Mouse (Mus musculus): Measurements from ENCODE around the gene Cers1. TPM values are rescaled to one million over a fixed set of nuclear protein-coding genes. Genes with fewer than 3 reads are reported as not detected.

Cers1 gene
- total and polyA plus RNA-seq, 3 experiments = 0.38 TPM; not detected in 2

DNA sequence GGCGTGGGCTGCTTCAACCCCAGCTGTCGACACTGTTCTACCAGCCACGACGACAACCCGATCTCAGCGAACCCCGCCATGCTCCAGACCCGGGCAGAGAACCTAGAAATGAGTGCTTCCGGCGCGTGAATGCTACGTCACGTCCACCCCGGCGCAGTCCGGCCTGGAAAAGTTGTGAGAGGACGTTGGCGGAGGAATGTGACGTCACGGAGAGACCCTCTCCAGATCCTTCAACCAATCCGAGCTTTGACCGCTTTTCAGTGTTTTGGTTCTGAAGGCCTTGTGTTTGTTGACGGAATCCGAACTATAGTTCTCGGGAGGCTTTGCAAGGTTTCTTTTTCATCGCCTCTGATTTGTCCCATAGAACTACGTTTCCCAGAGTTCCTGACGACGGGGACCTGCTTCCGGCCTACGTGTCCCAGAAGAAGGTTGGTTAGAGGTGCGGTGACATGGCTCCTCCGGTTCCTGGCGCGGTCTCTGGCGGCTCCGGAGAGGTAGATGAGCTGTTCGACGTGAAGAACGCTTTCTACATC, 13.2 kb upstream of the Cers1 start, which contains the start of the genes Ddx49 and Cope:
Ddx49 (minus strand) TSS at position 132 of the 533 bp plus-strand sequence.
Cope (plus strand) TSS at position 161 of the 533 bp plus-strand sequence.
- peak within 1 kb of the TSS; percentile 85 for H3K4me3 ChIP-seq (ENCODE audit: low read depth, low read length)
- TF ChIP-seq TAL1 (conservative IDR thresholded peaks at IDR 0.05; ENCODE audit: low read depth, low read length) (no peak), GATA2 (IDR thresholded peaks at IDR 0.05; ENCODE audit: borderline replicate concordance, low read depth, low read length) (no peak), POLR2AphosphoS5 (IDR thresholded peaks at IDR 0.05; ENCODE audit: insufficient replicate concordance, low read depth, low read length) (no peak), GATA1 (IDR thresholded peaks at IDR 0.05; ENCODE audit: borderline replicate concordance, low read length) (no peak), CTCF (IDR thresholded peaks at IDR 0.05; ENCODE audit: low read depth, low read length) (no peak)
- ATAC-seq (ENCODE audit: extremely low read depth, insufficient number of reproducible peaks, low FRiP score, poor library complexity, severe bottlenecking) = peak; percentile 75
- no peaks in the 10 kb centered on the region for H3K27me3 ChIP-seq (ENCODE audit: insufficient read depth, low read length)
- H3K9me3 ChIP-seq (replicated peaks) = no peaks in the 10 kb centered on the region
- peaks cover 43% of the 10 kb centered on the region for H3K4me1 ChIP-seq (ENCODE audit: insufficient read depth, low read depth, low read length)
- peaks cover 73% of the 10 kb centered on the region for H3K36me3 ChIP-seq (replicated peaks)
- DNase-seq (ENCODE audit: low spot score) = peak; percentile 94

DNA sequence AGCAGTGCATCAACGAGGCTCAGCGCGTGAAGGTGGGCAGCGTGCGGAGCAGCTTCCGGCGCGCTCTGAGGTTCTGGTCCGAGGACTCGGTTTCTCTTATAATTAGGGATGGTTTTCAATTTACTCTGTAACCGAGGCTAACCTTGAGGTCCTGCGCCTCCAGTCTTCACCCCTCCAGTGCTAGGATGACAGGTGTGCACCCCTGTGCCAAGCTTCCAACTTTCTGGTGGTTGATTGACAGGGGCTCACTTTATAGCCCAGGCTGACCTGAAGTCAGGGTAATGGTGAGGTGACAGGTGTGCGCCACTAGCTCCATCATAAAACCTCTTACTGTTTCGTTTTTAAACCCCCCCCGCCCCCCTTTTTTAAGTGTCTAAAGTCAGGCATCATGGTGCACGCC, 12.7 kb upstream of the Cers1 start:
- Histone ChIP-seq H3K4me3 (ENCODE audit: low read depth, low read length) (peak overlapping the region; percentile 85), H3K4me1 (ENCODE audit: insufficient read depth, low read depth, low read length) (peaks cover 43% of the 10 kb centered on the region), H3K9me3 (replicated peaks) (no peaks in the 10 kb centered on the region), H3K27me3 (ENCODE audit: insufficient read depth, low read length) (no peaks in the 10 kb centered on the region), H3K36me3 (replicated peaks) (peaks cover 73% of the 10 kb centered on the region)
- no peak for TF ChIP-seq GATA1 (IDR thresholded peaks at IDR 0.05; ENCODE audit: borderline replicate concordance, low read length)
- TF ChIP-seq TAL1 (conservative IDR thresholded peaks at IDR 0.05; ENCODE audit: low read depth, low read length) = no peak
- TF ChIP-seq POLR2AphosphoS5 (IDR thresholded peaks at IDR 0.05; ENCODE audit: insufficient replicate concordance, low read depth, low read length) = no peak
- no peak for TF ChIP-seq GATA2 (IDR thresholded peaks at IDR 0.05; ENCODE audit: borderline replicate concordance, low read depth, low read length)
- no peak for TF ChIP-seq CTCF (IDR thresholded peaks at IDR 0.05; ENCODE audit: low read depth, low read length)
- DNase-seq (ENCODE audit: low spot score) = no peak
- no peak for ATAC-seq (ENCODE audit: extremely low read depth, insufficient number of reproducible peaks, low FRiP score, poor library complexity, severe bottlenecking)

DNA sequence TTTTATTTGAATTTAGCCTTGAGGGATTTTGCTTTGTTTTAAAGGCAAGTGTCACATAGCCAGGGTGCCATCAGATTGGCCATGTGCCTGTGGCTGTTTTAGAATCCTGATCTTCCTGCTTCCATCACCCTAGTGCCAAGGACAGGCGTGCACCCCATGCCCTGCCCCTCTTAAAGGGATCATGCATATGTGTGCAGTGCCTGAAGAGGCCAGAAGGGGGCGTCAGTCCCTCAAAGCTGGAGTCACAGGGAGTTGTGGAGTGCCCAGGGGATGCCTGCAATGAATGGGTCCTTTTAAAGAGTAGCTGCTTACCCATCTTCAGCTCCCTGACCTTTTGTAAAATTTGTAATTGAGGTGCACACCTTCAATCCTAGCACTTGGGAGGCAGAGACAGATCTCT, 6.3 kb upstream of the Cers1 start:
- Histone ChIP-seq H3K36me3 (replicated peaks) (peaks cover 93% of the 10 kb centered on the region), H3K9me3 (replicated peaks) (no peaks in the 10 kb centered on the region), H3K4me1 (ENCODE audit: insufficient read depth, low read depth, low read length) (peaks cover 23% of the 10 kb centered on the region), H3K4me3 (ENCODE audit: low read depth, low read length) (no peak overlapping the region), H3K27me3 (ENCODE audit: insufficient read depth, low read length) (no peaks in the 10 kb centered on the region)
- DNase-seq (ENCODE audit: low spot score) (no peak), ATAC-seq (ENCODE audit: extremely low read depth, insufficient number of reproducible peaks, low FRiP score, poor library complexity, severe bottlenecking) (no peak)
- TF ChIP-seq POLR2AphosphoS5 (IDR thresholded peaks at IDR 0.05; ENCODE audit: insufficient replicate concordance, low read depth, low read length) = no peak
- TF ChIP-seq CTCF (IDR thresholded peaks at IDR 0.05; ENCODE audit: low read depth, low read length) = peak; percentile 33; the same call in 1 of the 2 replicates

DNA sequence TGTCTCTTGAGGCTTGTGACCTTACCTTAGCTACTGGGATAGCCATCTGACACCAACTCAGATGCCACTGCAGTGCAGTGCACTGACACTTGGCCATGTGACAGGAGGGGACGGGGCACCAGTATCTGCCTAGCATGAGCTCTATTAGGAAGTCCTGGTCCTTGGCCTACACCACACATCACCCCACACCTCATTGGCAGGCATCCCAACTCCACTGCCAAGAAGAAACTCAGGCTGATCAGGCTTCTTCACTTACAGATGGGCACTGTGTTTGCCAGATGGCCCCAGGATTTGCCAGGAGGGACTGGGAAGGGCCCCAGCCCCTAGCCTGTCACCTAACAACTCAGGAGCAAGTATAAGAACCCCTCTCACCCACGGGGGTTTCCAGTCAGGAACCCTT, 2.2 kb upstream of the Cers1 start:
- peaks cover 22% of the 10 kb centered on the region for H3K4me1 ChIP-seq (ENCODE audit: insufficient read depth, low read depth, low read length)
- TF ChIP-seq TAL1 (conservative IDR thresholded peaks at IDR 0.05; ENCODE audit: low read depth, low read length) = no peak
- TF ChIP-seq GATA2 (IDR thresholded peaks at IDR 0.05; ENCODE audit: borderline replicate concordance, low read depth, low read length) = no peak
- no peak for TF ChIP-seq GATA1 (IDR thresholded peaks at IDR 0.05; ENCODE audit: borderline replicate concordance, low read length)
- TF ChIP-seq CTCF (IDR thresholded peaks at IDR 0.05; ENCODE audit: low read depth, low read length) = no peak
- H3K27me3 ChIP-seq (ENCODE audit: insufficient read depth, low read length) = peaks cover 32% of the 10 kb centered on the region
- ATAC-seq (ENCODE audit: extremely low read depth, insufficient number of reproducible peaks, low FRiP score, poor library complexity, severe bottlenecking) (no peak), DNase-seq (ENCODE audit: low spot score) (no peak)
- no peak overlapping the region for H3K4me3 ChIP-seq (ENCODE audit: low read depth, low read length)
- H3K36me3 ChIP-seq (replicated peaks) = peaks cover 53% of the 10 kb centered on the region
- no peaks in the 10 kb centered on the region for H3K9me3 ChIP-seq (replicated peaks)

DNA sequence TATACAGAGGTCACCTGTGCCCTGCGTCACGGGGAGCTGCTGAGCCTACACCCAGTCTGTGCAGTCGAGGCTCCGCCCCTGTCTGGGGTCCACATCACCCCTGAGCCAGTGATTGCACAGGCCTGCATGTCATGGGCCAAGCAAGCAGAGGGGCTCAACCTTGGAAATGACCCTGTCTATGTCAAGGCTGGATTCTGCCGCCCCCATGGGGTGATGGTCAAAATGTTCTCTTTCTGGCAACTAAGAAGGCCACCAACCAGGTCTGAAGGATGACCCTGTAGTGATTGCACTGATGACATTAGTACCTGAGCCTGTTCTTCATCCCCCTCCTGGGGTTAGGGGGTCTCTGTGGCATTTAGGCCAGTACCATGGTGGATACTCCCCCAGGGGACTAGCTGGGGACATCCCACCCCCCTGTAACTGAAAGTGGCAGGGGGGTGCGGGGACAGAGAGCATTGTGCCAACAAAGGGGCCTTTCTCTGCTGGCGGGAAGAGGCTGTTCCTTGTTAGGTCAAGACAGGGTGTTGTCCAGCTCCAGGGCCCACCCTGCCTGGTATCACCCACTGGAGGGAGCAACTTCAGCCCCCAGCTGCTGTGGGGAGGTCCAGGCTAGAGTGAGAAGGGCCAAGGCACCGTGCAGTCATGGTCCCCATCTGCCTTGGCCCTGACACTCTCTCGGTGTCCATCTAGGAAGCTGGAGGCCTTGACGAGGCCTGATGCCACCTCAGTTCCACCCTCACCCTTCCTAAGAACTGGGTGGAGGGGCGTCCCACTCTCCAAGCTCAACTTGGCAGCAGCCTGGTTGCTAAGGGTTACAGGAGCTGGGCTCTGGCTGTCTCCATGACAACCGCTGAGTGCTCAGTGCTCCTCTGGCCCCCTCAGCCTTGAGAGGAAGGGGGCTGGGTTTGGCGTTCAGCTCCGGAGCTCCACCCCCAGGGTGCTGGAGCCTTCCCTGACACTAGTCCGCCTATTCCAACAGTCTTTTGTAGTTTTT, 1.2 kb downstream of the Cers1 start:
- TF ChIP-seq POLR2AphosphoS5 (IDR thresholded peaks at IDR 0.05; ENCODE audit: insufficient replicate concordance, low read depth, low read length) (no peak), GATA1 (IDR thresholded peaks at IDR 0.05; ENCODE audit: borderline replicate concordance, low read length) (no peak), CTCF (IDR thresholded peaks at IDR 0.05; ENCODE audit: low read depth, low read length) (no peak), GATA2 (IDR thresholded peaks at IDR 0.05; ENCODE audit: borderline replicate concordance, low read depth, low read length) (no peak), TAL1 (conservative IDR thresholded peaks at IDR 0.05; ENCODE audit: low read depth, low read length) (no peak)
- Histone ChIP-seq H3K9me3 (replicated peaks) (no peaks in the 10 kb centered on the region), H3K27me3 (ENCODE audit: insufficient read depth, low read length) (peaks cover 50% of the 10 kb centered on the region), H3K36me3 (replicated peaks) (peaks cover 22% of the 10 kb centered on the region), H3K4me1 (ENCODE audit: insufficient read depth, low read depth, low read length) (peaks cover 26% of the 10 kb centered on the region), H3K4me3 (ENCODE audit: low read depth, low read length) (no peak overlapping the region)
- DNase-seq (ENCODE audit: low spot score) (no peak), ATAC-seq (ENCODE audit: extremely low read depth, insufficient number of reproducible peaks, low FRiP score, poor library complexity, severe bottlenecking) (no peak)

DNA sequence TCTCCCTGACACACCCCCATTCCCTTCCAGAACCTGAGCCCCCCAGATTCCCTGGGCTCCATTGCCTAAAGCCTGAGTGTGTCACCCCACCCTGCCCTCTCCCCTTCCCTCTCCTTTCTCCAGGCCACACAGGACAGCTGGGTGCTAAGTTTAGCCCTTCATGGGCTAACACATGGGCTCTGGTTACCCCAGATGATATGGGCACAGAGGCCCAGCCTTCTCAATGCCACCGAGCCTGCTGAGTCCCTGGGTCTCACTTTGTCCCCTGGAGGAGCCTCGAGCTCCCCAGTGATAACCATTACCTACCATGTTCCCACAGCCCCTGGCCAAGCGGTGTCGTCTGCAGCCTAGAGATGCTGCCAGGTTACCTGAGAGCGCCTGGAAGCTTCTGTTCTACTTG, 2.3 kb downstream of the Cers1 start:
- DNase-seq (ENCODE audit: low spot score) (no peak), ATAC-seq (ENCODE audit: extremely low read depth, insufficient number of reproducible peaks, low FRiP score, poor library complexity, severe bottlenecking) (no peak)
- Histone ChIP-seq H3K27me3 (ENCODE audit: insufficient read depth, low read length) (peaks cover 58% of the 10 kb centered on the region), H3K36me3 (replicated peaks) (peaks cover 11% of the 10 kb centered on the region), H3K4me3 (ENCODE audit: low read depth, low read length) (no peak overlapping the region), H3K4me1 (ENCODE audit: insufficient read depth, low read depth, low read length) (peaks cover 23% of the 10 kb centered on the region), H3K9me3 (replicated peaks) (no peaks in the 10 kb centered on the region)
- TF ChIP-seq GATA2 (IDR thresholded peaks at IDR 0.05; ENCODE audit: borderline replicate concordance, low read depth, low read length) = no peak
- no peak for TF ChIP-seq GATA1 (IDR thresholded peaks at IDR 0.05; ENCODE audit: borderline replicate concordance, low read length)
- TF ChIP-seq POLR2AphosphoS5 (IDR thresholded peaks at IDR 0.05; ENCODE audit: insufficient replicate concordance, low read depth, low read length) = no peak
- no peak for TF ChIP-seq CTCF (IDR thresholded peaks at IDR 0.05; ENCODE audit: low read depth, low read length)
- no peak for TF ChIP-seq TAL1 (conservative IDR thresholded peaks at IDR 0.05; ENCODE audit: low read depth, low read length)

Measured in G1E (cell line).